Mouse (Mus musculus): ENCODE measurements around the gene Pgam1. TPM values are rescaled to one million over a fixed set of nuclear protein-coding genes. Genes with fewer than 3 reads are reported as not detected.
"Not testable (repeated sequence)": the region's sequence is repeated elsewhere in the genome, so short reads cannot be mapped to it uniquely, and the experiment has no call there.

Pgam1 gene
- polyA plus RNA-seq, 1 experiment from 2014 or later, result 463 TPM

DNA sequence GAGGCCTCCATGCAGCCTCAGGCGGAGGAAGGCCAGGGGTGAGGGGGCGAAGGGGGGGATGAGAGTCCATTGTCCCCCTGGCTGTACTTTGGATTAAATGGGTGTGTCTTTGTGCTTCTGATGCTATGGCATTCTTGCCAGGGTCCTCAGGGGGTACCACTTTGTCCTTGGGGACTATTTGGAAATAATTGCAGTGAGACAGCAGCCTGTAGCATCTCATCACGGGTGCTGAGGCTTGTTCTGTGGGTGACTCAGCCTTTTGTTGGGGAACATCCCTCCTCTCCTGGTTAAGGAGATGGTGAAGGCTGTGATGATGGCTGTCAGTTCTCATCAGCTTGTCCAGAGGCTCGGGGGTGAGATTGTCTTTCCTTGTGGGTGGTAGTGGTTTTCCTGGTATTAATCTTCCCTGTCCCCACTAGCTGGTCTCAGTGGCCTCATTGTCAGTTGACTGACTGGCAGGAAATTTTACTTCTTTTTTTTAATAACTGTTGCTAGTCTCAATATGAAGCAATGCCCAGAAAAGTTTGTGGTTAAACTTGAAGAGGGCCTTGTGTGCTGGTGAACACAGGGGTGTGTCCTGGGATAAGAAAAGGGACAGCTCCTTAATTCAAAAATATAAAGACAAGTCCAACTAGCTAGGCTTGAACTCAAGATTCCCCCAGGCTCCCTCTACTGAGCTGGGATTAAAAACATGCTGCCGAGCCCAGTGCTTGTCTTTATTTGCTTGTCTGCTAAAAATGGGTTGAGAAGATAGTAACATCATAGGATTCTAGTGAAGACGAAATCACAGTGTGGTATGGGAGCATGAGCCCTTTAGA lies 2.3 kb downstream of the Pgam1 start:
- 33% methylated on average over 6 of the region's 6 CpGs for WGBS
- H3K4me2 ChIP-seq (replicated peaks), result peak overlapping the region; percentile 55
- H3K9me3 ChIP-seq, result no peaks in the 10 kb centered on the region
- ATAC-seq (replicated peaks), result no peak
- H3K9ac ChIP-seq (replicated peaks), result peak overlapping the region; percentile 76
- H3K36me3 ChIP-seq, result peaks cover 23% of the 10 kb centered on the region
- peaks cover 20% of the 10 kb centered on the region for H3K4me1 ChIP-seq
- H3K27ac ChIP-seq (replicated peaks), result no peak overlapping the region
- H3K4me3 ChIP-seq, result peak overlapping the region; percentile 77
- no peaks in the 10 kb centered on the region for H3K27me3 ChIP-seq

DNA sequence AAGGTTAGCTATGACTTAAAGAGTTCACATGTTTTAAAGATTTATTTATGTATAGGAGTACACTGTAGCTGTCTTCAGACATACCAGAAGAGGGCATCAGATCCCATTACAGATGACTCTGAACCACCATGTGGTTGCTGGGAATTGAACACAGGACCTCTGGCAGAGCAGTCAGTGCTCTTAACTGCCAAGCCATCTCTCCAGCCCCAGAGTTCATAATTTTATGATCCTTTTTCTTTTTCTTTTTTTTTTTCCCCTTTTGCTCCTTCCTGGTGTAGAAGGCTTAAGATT lies 2.8 kb downstream of the Pgam1 start:
- H3K4me1 ChIP-seq, result peaks cover 20% of the 10 kb centered on the region
- not testable (repeated sequence) for H3K27ac ChIP-seq (replicated peaks); H3K4me2 ChIP-seq (replicated peaks); ATAC-seq (replicated peaks); H3K9me3 ChIP-seq; H3K4me3 ChIP-seq; H3K27me3 ChIP-seq; H3K9ac ChIP-seq (replicated peaks)
- peaks cover 28% of the 10 kb centered on the region for H3K36me3 ChIP-seq

DNA sequence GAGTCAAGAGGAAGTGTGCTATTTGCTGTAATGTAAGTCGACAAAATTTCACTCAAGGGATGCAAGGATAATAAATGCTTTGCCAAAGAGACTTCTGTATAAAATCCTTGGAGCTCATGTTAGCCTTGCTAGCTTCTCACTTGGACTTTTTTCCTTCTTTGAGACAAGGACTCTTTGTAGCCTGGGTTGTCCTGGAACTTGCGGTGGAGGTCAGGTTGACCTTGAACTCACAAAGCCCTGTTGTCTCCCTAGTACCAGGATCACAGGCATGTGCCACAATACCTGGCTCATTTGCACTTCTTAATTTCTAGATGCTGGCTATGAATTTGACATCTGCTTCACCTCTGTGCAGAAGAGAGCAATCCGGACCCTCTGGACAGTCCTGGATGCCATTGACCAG lies 3.6 kb downstream of the Pgam1 start:
- H3K4me1 ChIP-seq, result peaks cover 20% of the 10 kb centered on the region
- no peak overlapping the region for H3K4me3 ChIP-seq
- no peaks in the 10 kb centered on the region for H3K9me3 ChIP-seq
- H3K4me2 ChIP-seq (replicated peaks), result no peak overlapping the region
- no peak overlapping the region for H3K9ac ChIP-seq (replicated peaks)
- no peak overlapping the region for H3K27ac ChIP-seq (replicated peaks)
- no peak for ATAC-seq (replicated peaks)
- no peaks in the 10 kb centered on the region for H3K27me3 ChIP-seq
- WGBS, result 91% methylated on average over 3 of the region's 3 CpGs
- H3K36me3 ChIP-seq, result peaks cover 34% of the 10 kb centered on the region

DNA sequence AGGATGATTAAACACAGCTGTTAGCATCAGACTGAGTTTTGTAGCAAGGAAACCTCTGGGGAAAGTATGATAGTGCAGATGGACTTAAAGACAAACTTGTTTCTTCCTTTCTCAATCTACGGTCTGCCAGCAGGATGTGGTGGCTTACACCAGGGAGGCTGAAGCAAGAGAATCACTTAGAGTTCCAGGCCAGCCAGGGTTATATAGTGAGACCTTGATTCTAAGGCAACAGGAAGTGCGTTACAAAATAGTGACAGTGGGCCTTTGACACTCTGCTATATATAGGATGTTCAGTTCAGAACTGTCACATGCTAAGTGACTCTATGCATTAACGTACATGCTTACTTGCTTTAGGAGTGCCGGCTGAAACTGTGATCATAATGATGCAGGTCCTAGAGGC lies 5.1 kb downstream of the Pgam1 start:
- Histone ChIP-seq H3K4me3 (no peak overlapping the region), H3K27ac (replicated peaks) (no peak overlapping the region), H3K4me2 (replicated peaks) (no peak overlapping the region), H3K36me3 (peaks cover 37% of the 10 kb centered on the region), H3K9me3 (no peaks in the 10 kb centered on the region), H3K9ac (replicated peaks) (no peak overlapping the region), H3K4me1 (peaks cover 20% of the 10 kb centered on the region), H3K27me3 (no peaks in the 10 kb centered on the region)
- WGBS, result 89% methylated on average over 4 of the region's 4 CpGs
- ATAC-seq (replicated peaks), result no peak

DNA sequence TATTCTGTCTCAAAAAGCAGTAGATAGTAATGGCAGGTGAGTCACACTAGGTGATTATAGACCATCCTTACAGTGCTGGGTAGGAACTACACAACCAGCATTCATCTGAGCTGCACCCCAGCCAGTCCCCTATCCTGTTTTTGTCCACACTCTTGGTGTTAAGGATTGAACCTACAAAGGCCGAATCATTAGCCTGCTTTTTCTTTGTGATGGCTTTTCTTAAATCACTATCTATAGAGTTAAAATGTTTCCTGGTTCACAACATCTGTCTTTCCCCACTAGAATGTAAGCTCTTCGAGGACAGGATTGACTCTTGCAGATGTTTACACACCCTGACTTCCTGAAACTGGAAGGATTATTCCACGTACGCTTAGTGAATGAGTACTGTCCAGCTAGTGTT lies 7.7 kb downstream of the Pgam1 start:
- Histone ChIP-seq H3K4me1 (no peaks in the 10 kb centered on the region), H3K9me3 (no peaks in the 10 kb centered on the region), H3K27me3 (no peaks in the 10 kb centered on the region), H3K9ac (replicated peaks) (no peak overlapping the region), H3K4me3 (no peak overlapping the region), H3K36me3 (peaks cover 55% of the 10 kb centered on the region), H3K27ac (replicated peaks) (no peak overlapping the region), H3K4me2 (replicated peaks) (no peak overlapping the region)
- WGBS, result 81% methylated on average over 4 of the region's 4 CpGs
- no peak for ATAC-seq (replicated peaks)

DNA sequence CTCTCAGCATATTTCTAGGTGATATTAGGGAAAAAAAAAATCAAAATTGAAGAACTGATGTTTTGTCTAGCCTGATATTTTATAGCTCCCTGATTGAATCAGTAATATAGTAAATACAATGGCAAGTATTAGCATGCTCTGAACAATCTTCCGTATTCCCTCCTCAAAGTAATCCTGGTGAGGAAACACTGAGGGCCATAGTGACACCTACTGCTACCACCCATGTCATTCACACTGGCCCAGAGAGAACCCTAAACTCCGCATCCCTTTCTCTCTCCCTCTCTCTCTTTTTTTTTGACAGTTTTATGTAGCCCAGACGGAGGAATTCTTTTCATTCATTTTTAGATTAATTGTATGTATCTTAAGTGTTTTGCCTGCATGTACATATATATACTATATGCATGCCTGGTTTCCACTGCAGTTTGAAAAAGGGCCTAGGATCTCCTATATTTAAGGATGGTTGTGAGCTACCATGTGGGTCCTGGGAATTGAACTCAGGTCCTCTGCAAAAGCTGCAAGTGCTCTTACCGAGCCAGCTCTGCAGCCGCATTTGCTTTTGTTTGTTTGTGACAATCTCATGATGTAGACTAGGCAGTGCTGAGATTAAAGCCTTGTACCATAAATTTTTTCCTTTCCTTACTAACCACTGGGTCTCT lies 8.8 kb downstream of the Pgam1 start:
- Histone ChIP-seq H3K9ac (replicated peaks) (no peak overlapping the region), H3K27ac (replicated peaks) (no peak overlapping the region), H3K4me2 (replicated peaks) (no peak overlapping the region), H3K9me3 (no peaks in the 10 kb centered on the region), H3K4me1 (no peaks in the 10 kb centered on the region), H3K36me3 (peaks cover 61% of the 10 kb centered on the region), H3K4me3 (no peak overlapping the region), H3K27me3 (no peaks in the 10 kb centered on the region)
- 80% methylated on average over 5 of the region's 5 CpGs for WGBS
- no peak for ATAC-seq (replicated peaks)

DNA sequence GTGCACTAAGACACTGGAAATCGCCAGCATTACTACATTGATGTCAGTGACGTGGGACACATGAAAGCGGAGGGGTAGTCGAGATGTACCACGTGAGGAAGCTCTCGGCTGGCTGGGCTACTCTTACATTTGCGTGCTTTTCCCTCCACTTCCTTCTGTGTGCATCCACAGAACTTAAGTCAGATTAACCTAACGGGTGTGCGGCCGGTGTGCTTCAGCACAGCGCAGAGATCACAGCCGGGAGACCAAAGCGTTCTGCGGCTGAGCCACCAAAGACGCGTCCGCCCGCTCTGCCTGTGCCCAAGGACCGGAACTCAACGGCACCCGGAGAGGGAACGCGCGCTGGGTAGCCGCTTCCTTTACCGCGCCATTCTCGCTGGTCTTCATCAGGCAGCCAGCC lies 21.0 kb downstream of the Pgam1 start:
- under 1% methylated on average over 28 of the region's 28 CpGs for WGBS
- H3K4me2 ChIP-seq (replicated peaks), result peak overlapping the region; percentile 73
- peak; percentile 23 for ATAC-seq (replicated peaks)

DNA sequence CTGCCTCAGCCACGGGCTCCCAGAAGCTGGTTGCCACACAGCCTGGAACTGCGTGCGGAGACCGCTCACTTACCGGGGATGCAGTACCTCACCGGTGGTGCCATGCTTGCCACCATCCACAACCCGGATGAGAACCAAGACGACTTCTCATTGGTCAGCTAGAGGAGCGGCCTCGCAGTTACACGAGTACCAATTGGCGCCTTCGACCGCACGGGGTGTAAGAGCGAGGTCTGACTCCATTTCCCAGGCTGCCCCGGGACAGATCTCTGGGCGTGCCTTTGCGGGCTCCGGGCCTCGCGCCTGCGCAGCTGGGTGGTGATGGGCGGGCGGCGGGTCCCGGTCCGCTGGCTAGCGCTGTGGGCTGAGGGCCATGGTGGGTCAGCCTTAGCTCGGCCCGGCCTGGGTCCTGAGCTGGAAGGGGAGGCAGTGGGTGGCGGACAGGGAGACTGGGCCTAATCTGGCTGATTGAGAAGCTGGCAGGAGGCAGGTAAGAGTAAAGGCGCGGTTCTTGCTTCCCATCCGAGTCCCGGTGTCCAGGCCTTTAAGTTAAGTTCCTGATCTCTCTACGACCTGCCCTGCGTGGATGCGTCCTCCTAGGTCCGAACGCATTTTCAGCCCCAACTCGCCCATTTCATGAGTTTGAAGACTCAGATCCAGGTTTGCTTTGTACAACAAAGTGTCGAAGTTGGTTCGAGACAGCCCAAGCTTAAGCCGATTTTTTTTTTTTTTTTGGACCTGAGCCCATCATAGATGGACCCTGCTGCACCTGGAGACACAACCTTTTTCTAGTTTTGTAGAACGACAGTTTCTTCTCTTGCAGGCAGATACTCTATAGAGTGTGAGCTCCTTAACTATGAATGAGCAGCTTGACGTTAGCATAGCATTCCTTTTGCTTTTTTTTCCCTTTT lies 21.7 kb downstream of the Pgam1 start, which contains the start of the genes Exosc1 and Zdhhc16:
TSS of gene Exosc1 (minus strand) at position 245 of the 908 bp plus-strand sequence.
TSS of gene Zdhhc16 (plus strand) at position 302 of the 908 bp plus-strand sequence.
- Histone ChIP-seq H3K4me3 (peak within 1 kb of the TSS; percentile 81), H3K36me3 (peaks cover 22% of the 10 kb centered on the region), H3K9me3 (no peaks in the 10 kb centered on the region), H3K4me1 (peaks cover 28% of the 10 kb centered on the region), H3K4me2 (replicated peaks) (peak within 1 kb of the TSS; percentile 73), H3K9ac (replicated peaks) (peak within 1 kb of the TSS; percentile 84), H3K27me3 (no peaks in the 10 kb centered on the region), H3K27ac (replicated peaks) (peak within 1 kb of the TSS; percentile 75)
- peak; percentile 100 for ATAC-seq (replicated peaks)
- WGBS, result under 1% methylated on average over 47 of the region's 47 CpGs

More for the DNA sequence above, 21.0 kb downstream of the Pgam1 start:
- Histone ChIP-seq H3K27me3 (no peaks in the 10 kb centered on the region), H3K27ac (replicated peaks) (peak overlapping the region; percentile 75), H3K9ac (replicated peaks) (peak overlapping the region; percentile 84), H3K9me3 (no peaks in the 10 kb centered on the region), H3K36me3 (peaks cover 22% of the 10 kb centered on the region), H3K4me3 (peak overlapping the region; percentile 81), H3K4me1 (peaks cover 28% of the 10 kb centered on the region)

DNA sequence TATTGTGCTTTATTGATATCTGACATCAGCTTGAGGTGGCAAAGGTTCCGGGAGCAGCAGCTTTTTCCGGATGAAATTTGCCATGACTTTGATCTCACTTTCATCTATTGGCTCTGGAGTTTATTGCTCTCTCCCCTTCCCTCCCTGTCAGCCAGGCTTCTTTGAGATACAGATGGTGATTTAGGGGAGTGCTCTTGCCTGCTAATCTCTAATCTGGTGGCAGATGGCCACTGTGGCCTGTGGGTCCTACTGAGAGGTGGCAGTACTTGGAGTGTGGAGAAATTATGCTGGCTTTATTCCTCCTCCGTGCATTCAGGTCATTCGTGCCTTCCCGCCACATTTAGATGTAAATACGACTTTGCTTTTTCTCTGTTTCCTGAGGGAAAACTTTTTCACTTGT lies 22.4 kb downstream of the Pgam1 start:
- H3K4me2 ChIP-seq (replicated peaks), result peak overlapping the region; percentile 73
- H3K9ac ChIP-seq (replicated peaks), result peak overlapping the region; percentile 84
- 27% methylated on average over 6 of the region's 6 CpGs for WGBS
- no peaks in the 10 kb centered on the region for H3K27me3 ChIP-seq
- H3K4me1 ChIP-seq, result peaks cover 28% of the 10 kb centered on the region
- no peak overlapping the region for H3K27ac ChIP-seq (replicated peaks)
- ATAC-seq (replicated peaks), result no peak
- peaks cover 22% of the 10 kb centered on the region for H3K36me3 ChIP-seq
- H3K4me3 ChIP-seq, result peak overlapping the region; percentile 81
- H3K9me3 ChIP-seq, result no peaks in the 10 kb centered on the region

DNA sequence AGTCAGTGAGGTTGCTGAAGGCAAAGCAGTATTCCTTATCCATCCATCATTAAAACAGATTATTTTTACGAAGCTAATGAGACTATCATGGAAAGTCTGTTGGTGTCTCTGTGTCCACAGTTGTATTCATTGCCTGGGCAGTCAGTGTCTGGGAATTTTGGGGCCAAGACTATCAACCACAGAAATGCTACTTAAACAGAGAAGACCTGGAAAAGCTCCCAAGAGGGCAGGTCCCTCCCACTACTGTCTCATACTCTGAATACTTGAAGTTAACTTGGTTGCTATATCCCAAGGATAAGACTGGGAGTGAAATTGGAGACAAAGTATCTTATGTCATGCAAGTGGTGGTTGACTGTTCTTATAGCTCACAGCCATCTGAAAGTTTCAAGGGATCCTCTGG lies 24.2 kb downstream of the Pgam1 start:
- no peak for ATAC-seq (replicated peaks)
- no peak overlapping the region for H3K4me2 ChIP-seq (replicated peaks)

DNA sequence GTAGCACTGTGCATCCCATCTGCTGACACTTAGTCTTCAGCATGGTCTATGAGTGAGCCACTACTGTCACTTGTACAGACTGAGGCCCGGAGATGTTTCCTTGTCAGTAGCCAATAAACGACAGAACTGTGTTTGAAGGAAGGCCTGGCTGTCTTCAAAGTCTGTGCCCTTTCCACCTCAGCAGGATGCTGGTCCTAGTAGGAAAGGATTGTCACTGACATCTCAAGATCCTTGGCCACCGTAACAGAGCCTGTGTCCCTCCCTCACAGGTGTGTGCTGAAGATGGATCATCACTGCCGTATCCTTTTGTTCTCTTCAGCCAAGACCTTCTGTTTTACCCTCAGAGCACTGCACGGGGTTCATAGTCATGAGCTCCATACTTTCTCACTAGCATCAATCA lies 26.8 kb downstream of the Pgam1 start:
- Histone ChIP-seq H3K27me3 (no peaks in the 10 kb centered on the region), H3K36me3 (peaks cover 53% of the 10 kb centered on the region)
- no peak for ATAC-seq (replicated peaks)

More for the DNA sequence above, 24.2 kb downstream of the Pgam1 start:
- Histone ChIP-seq H3K4me3 (no peak overlapping the region), H3K27me3 (no peaks in the 10 kb centered on the region), H3K27ac (replicated peaks) (no peak overlapping the region), H3K9me3 (no peaks in the 10 kb centered on the region), H3K9ac (replicated peaks) (no peak overlapping the region), H3K4me1 (peaks cover 28% of the 10 kb centered on the region), H3K36me3 (peaks cover 33% of the 10 kb centered on the region)
- WGBS, result 91% methylated on average over 1 of the region's 1 CpGs

DNA sequence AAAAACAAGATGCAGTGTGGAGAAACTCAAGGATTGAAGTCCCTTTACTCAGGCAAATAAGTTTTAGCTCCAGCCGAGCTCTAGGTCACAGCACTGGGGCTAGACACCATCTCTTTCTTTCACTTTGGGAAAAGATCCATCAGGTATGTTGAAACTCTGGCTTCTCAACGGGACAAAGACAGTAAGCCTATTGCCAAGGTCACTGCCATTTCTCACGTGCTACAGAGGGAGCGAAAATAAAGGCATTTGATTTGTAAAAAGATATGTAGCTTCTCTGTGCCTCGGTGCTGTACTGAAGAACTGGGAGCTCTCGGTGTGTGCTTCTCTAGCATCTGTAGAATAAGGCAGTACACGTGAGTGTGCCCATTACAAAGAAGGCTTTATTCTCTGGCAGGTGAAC lies 32.1 kb downstream of the Pgam1 start:
- no peaks in the 10 kb centered on the region for H3K9me3 ChIP-seq
- peaks cover 89% of the 10 kb centered on the region for H3K36me3 ChIP-seq
- no peak overlapping the region for H3K27ac ChIP-seq (replicated peaks)
- H3K4me3 ChIP-seq, result no peak overlapping the region
- no peaks in the 10 kb centered on the region for H3K4me1 ChIP-seq
- no peaks in the 10 kb centered on the region for H3K27me3 ChIP-seq
- H3K4me2 ChIP-seq (replicated peaks), result no peak overlapping the region
- no peak for ATAC-seq (replicated peaks)
- WGBS, result 89% methylated on average over 7 of the region's 7 CpGs
- H3K9ac ChIP-seq (replicated peaks), result no peak overlapping the region

More for the DNA sequence above, 26.8 kb downstream of the Pgam1 start:
- no peak overlapping the region for H3K27ac ChIP-seq (replicated peaks)
- no peaks in the 10 kb centered on the region for H3K9me3 ChIP-seq
- no peak overlapping the region for H3K9ac ChIP-seq (replicated peaks)
- H3K4me1 ChIP-seq, result peaks cover 18% of the 10 kb centered on the region
- WGBS, result 90% methylated on average over 5 of the region's 5 CpGs
- H3K4me3 ChIP-seq, result no peak overlapping the region
- no peak overlapping the region for H3K4me2 ChIP-seq (replicated peaks)
